Mouse (Mus musculus) forebrain, postnatal 0 days (tissue): Measurements from ENCODE around the gene Lrrc29. TPM values are rescaled to one million over a fixed set of nuclear protein-coding genes. Genes with fewer than 3 reads are reported as not detected.

ENCODE experiments used
- ATAC-seq: fragments of 200-750 bp; cut with Nextera tagmentation; 2 replicates; pipeline ENCODE4 v1.8.0; 2017; ENCODE audit warnings: mild to moderate bottlenecking, moderate library complexity
- DNase-seq: peaks from one replicate; pipeline ENCODE4 v3.0.0-alpha.2; 2015
- H3K27ac ChIP-seq: fragments of 300-500 bp; sonication (generic); 2 replicates; pipeline ENCODE4 v1.5.1; 2014; ENCODE audit warnings: low read depth, mild to moderate bottlenecking, antibody characterized with exemption, low read length, moderate library complexity, mixed read lengths
- H3K27me3 ChIP-seq: fragments of 300-500 bp; sonication (generic); 2 replicates; pipeline ENCODE4 v1.6.1; 2014; ENCODE audit warnings: mild to moderate bottlenecking, low read length, mixed read lengths; ENCODE audit not compliant: insufficient read depth
- H3K36me3 ChIP-seq: fragments of 300-500 bp; sonication (generic); 2 replicates; pipeline ENCODE4 v1.6.1; 2014; ENCODE audit warnings: mild to moderate bottlenecking, moderate library complexity; ENCODE audit not compliant: insufficient read depth
- H3K4me1 ChIP-seq: fragments of 300-500 bp; sonication (generic); 2 replicates; pipeline ENCODE4 v1.6.1; 2014; ENCODE audit warnings: antibody characterized with exemption; ENCODE audit not compliant: insufficient read depth
- H3K4me2 ChIP-seq: fragments of 300-500 bp; sonication (generic); 2 replicates; pipeline ENCODE4 v1.6.1; 2014; ENCODE audit warnings: low read depth, mild to moderate bottlenecking, moderate library complexity
- H3K4me3 ChIP-seq: fragments of 300-500 bp; sonication (generic); 2 replicates; pipeline ENCODE4 v1.5.1; 2014; ENCODE audit warnings: low read depth, low read length, mixed read lengths
- H3K9ac ChIP-seq: fragments of 300-500 bp; sonication (generic); 2 replicates; pipeline ENCODE4 v1.6.1; 2014; ENCODE audit warnings: mild to moderate bottlenecking
- H3K9me3 ChIP-seq: fragments of 300-500 bp; sonication (generic); 2 replicates; pipeline ENCODE4 v1.6.1; 2016; ENCODE audit warnings: low read length
- CTCF ChIP-seq: sonication (generic); IDR thresholded peaks from 2 replicates; pipeline ENCODE4 v1.5.1; 2016; ENCODE audit warnings: antibody characterized with exemption, control low read depth, low read depth
- WGBS: fragments of 180-500 bp; shearing (Covaris S2); extraction: QIAGEN DNeasy Blood & Tissue Kit; methylation state at CpG from one replicate; pipeline ENCODE4 v1.1.7; 2014; 5-methylcytosine and 5-hydroxymethylcytosine counted together
- polyA plus RNA-seq: library from polyadenylated mRNA; unstranded; fragments of >200 nt; fragmentation: Nextera tagmentation; extraction: Ambion mirVana; gene quantifications from 2 replicates; pipeline ENCODE4 v1.2.1, GENCODE M21; 2015
- total RNA-seq: library from RNA; depleted of rRNA; stranded (reverse); fragments of >200 nt; gene quantifications from 2 replicates; pipeline ENCODE4 v1.2.3, GENCODE M21; 2014

Lrrc29 gene
- total and polyA plus RNA-seq, 2 experiments from 2014 or later: 2.1 to 3.0 TPM

GRCm38 (mm10) chr8:105283074-105283473 is 43.0 kb downstream of the Lrrc29 start:
- peaks cover 17% of the 10 kb centered on the region; the same call in 1 of the 2 replicates for H3K4me1 ChIP-seq
- peaks cover 42% of the 10 kb centered on the region for H3K36me3 ChIP-seq
- DNase-seq (no peak), ATAC-seq (no peak)
- peak; percentile 73 for TF ChIP-seq CTCF
- H3K4me2 ChIP-seq: no peak overlapping the region
- 26% methylated on average over 23 of the region's 23 CpGs for WGBS
- H3K4me3 ChIP-seq: no peak overlapping the region
- no peak overlapping the region for H3K9ac ChIP-seq
- no peak overlapping the region for H3K27ac ChIP-seq
- H3K27me3 ChIP-seq: peaks cover 4% of the 10 kb centered on the region; the same call in 1 of the 2 replicates
- no peaks in the 10 kb centered on the region for H3K9me3 ChIP-seq

GRCm38 (mm10) chr8:105282239-105282638 is 43.8 kb downstream of the Lrrc29 start:
- Histone ChIP-seq H3K4me1 (peaks cover 13% of the 10 kb centered on the region; the same call in 1 of the 2 replicates), H3K9me3 (no peaks in the 10 kb centered on the region), H3K4me2 (no peak overlapping the region), H3K27ac (no peak overlapping the region), H3K4me3 (no peak overlapping the region), H3K36me3 (peaks cover 42% of the 10 kb centered on the region), H3K27me3 (peaks cover 9% of the 10 kb centered on the region), H3K9ac (no peak overlapping the region)
- no peak for DNase-seq
- 85% methylated on average over 4 of the region's 4 CpGs for WGBS
- ATAC-seq: no peak
- TF ChIP-seq CTCF: no peak

- H3K4me2 ChIP-seq: no peak overlapping the region
- 92% methylated on average over 12 of the region's 12 CpGs for WGBS
- ATAC-seq: no peak
These were observed 44.3 kb downstream of the Lrrc29 start for GRCm38 (mm10) chr8:105281821-105282220.

GRCm38 (mm10) chr8:105280567-105280966 is 45.5 kb downstream of the Lrrc29 start:
- 71% methylated on average over 3 of the region's 3 CpGs for WGBS
- no peaks in the 10 kb centered on the region for H3K9me3 ChIP-seq
- H3K27me3 ChIP-seq: peaks cover 14% of the 10 kb centered on the region
- peaks cover 42% of the 10 kb centered on the region for H3K36me3 ChIP-seq
- no peak overlapping the region for H3K4me2 ChIP-seq
- DNase-seq (no peak), ATAC-seq (no peak)
- H3K9ac ChIP-seq: no peak overlapping the region
- H3K4me1 ChIP-seq: peaks cover 4% of the 10 kb centered on the region; the same call in 1 of the 2 replicates
- H3K27ac ChIP-seq: no peak overlapping the region
- no peak overlapping the region for H3K4me3 ChIP-seq
- no peak for TF ChIP-seq CTCF

More at GRCm38 (mm10) chr8:105281821-105282220, 44.3 kb downstream of the Lrrc29 start:
- H3K9me3 ChIP-seq: no peaks in the 10 kb centered on the region
- TF ChIP-seq CTCF: no peak
- peaks cover 13% of the 10 kb centered on the region for H3K27me3 ChIP-seq
- H3K36me3 ChIP-seq: peaks cover 42% of the 10 kb centered on the region
- no peak overlapping the region for H3K9ac ChIP-seq
- H3K27ac ChIP-seq: no peak overlapping the region
- DNase-seq: no peak
- peaks cover 9% of the 10 kb centered on the region; the same call in 1 of the 2 replicates for H3K4me1 ChIP-seq
- H3K4me3 ChIP-seq: no peak overlapping the region

GRCm38 (mm10) chr8:105278911-105279334 is 47.2 kb downstream of the Lrrc29 start:
- WGBS: 3% methylated on average over 28 of the region's 28 CpGs
- Histone ChIP-seq H3K9me3 (no peaks in the 10 kb centered on the region), H3K4me1 (0 out of 2 replicates have a peak, but pooled peaks cover 4% of the 10 kb centered on the region), H3K27me3 (peaks cover 29% of the 10 kb centered on the region), H3K9ac (peak overlapping the region; percentile 31; the same call in 1 of the 2 replicates), H3K4me2 (peak overlapping the region; percentile 50), H3K36me3 (peaks cover 32% of the 10 kb centered on the region), H3K27ac (no peak overlapping the region), H3K4me3 (peak overlapping the region; percentile 19)
- ATAC-seq (peak; percentile 56), DNase-seq (peak; percentile 75)
- peak; percentile 57 for TF ChIP-seq CTCF

- WGBS: 4% methylated on average over 30 of the region's 30 CpGs
- DNase-seq (peak; percentile 70), ATAC-seq (peak; percentile 69)
- peaks cover 42% of the 10 kb centered on the region for H3K27me3 ChIP-seq
- H3K4me3 ChIP-seq: peak overlapping the region; percentile 38
- TF ChIP-seq CTCF: 0 out of 2 replicates have a peak, but pooled peaks have one; percentile 4
- peak overlapping the region; percentile 62 for H3K4me2 ChIP-seq
- peaks cover 10% of the 10 kb centered on the region for H3K36me3 ChIP-seq
- peak overlapping the region; percentile 44 for H3K9ac ChIP-seq
- no peaks in the 10 kb centered on the region for H3K9me3 ChIP-seq
- H3K27ac ChIP-seq: no peak overlapping the region
- H3K4me1 ChIP-seq: 0 out of 2 replicates have a peak, but pooled peaks cover 4% of the 10 kb centered on the region
These were observed 49.6 kb downstream of the Lrrc29 start for GRCm38 (mm10) chr8:105276292-105277120.

GRCm38 (mm10) chr8:105275840-105276239 is 50.2 kb downstream of the Lrrc29 start, which contains the start of gene Nol3:
Nol3 (plus strand) TSS chr8:105276140.
- WGBS: 4% methylated on average over 10 of the region's 10 CpGs
- peaks cover 7% of the 10 kb centered on the region; the same call in 1 of the 2 replicates for H3K36me3 ChIP-seq
- peak within 1 kb of the TSS; percentile 44 for H3K9ac ChIP-seq
- peak within 1 kb of the TSS; percentile 62 for H3K4me2 ChIP-seq
- peak within 1 kb of the TSS; percentile 38 for H3K4me3 ChIP-seq
- 0 out of 2 replicates have a peak, but pooled peaks cover 4% of the 10 kb centered on the region for H3K4me1 ChIP-seq
- no peak within 1 kb of the TSS for H3K27ac ChIP-seq
- no peak for DNase-seq
- peaks cover 49% of the 10 kb centered on the region for H3K27me3 ChIP-seq
- ATAC-seq: no peak
- H3K9me3 ChIP-seq: no peaks in the 10 kb centered on the region
- TF ChIP-seq CTCF: no peak
